Mouse (Mus musculus): ENCODE results near the gene Obp1b. TPM values are rescaled to one million over a fixed set of nuclear protein-coding genes. Genes with fewer than 3 reads are reported as not detected.
"Not testable (repeated sequence)": the region's sequence is repeated elsewhere in the genome, so short reads cannot be mapped to it uniquely, and the experiment has no call there.

Gene Obp1b
- not detected for total RNA-seq (2021)

GRCm38 (mm10) chrX:78186477-78186876, at the start of gene Obp1b:
Gene Obp1b, plus strand, starts transcription at chrX:78186777.
- intact Hi-C loops (cut with DNase I); DNase-seq (ENCODE audit: low spot score): not testable (repeated sequence)

- intact Hi-C loops (cut with DNase I); DNase-seq (ENCODE audit: low spot score): not testable (repeated sequence)
Measured at GRCm38 (mm10) chrX:78202220-78202619, 15.6 kb downstream of the Obp1b start.

- intact Hi-C loops (cut with DNase I): no loop called here
- DNase-seq (ENCODE audit: low spot score): no peak
Measured at GRCm38 (mm10) chrX:78202829-78203228, 16.3 kb downstream of the Obp1b start.

Other genes starting within 250 kb of the Obp1b start
- gene Obp1a, start 95.4 kb upstream of the Obp1b start, total RNA-seq (2021): not detected
- gene Gm5938, start 61.3 kb upstream of the Obp1b start, total RNA-seq (2021): not detected
- gene Gm14743, start 59.1 kb downstream of the Obp1b start, total RNA-seq (2021): not detected
- gene 4930480E11Rik, start 182.9 kb downstream of the Obp1b start, total RNA-seq (2021): not detected

Data from heart, postnatal 25 days (tissue).